Mouse (Mus musculus) liver, embryonic 15.5 days (tissue): ENCODE measurements around the gene Cyp2j9. TPM values are rescaled to one million over a fixed set of nuclear protein-coding genes. Genes with fewer than 3 reads are reported as not detected.

Experiments
- ATAC-seq: fragments of 200-750 bp; cut with Nextera tagmentation; 2 replicates; pipeline ENCODE4 v1.8.0; 2017; ENCODE audit warnings: moderate number of reproducible peaks, mild to moderate bottlenecking, moderate library complexity; ENCODE audit not compliant: insufficient read depth
- H3K27ac ChIP-seq: fragments of 300-500 bp; sonication (generic); replicated peaks from 2 replicates; pipeline ENCODE4 v1.5.1; 2015; ENCODE audit warnings: mild to moderate bottlenecking, inconsistent platforms
- H3K27me3 ChIP-seq: fragments of 300-500 bp; sonication (generic); 2 replicates; pipeline ENCODE4 v1.6.1; 2015; ENCODE audit warnings: mild to moderate bottlenecking, inconsistent platforms
- H3K36me3 ChIP-seq: fragments of 300-500 bp; sonication (generic); replicated peaks from 2 replicates; pipeline ENCODE4 v1.6.1; 2015; ENCODE audit warnings: moderate library complexity, mild to moderate bottlenecking, inconsistent platforms
- H3K4me1 ChIP-seq: fragments of 300-500 bp; sonication (generic); replicated peaks from 2 replicates; pipeline ENCODE4 v1.6.1; 2015; ENCODE audit warnings: inconsistent platforms
- H3K4me2 ChIP-seq: fragments of 300-500 bp; sonication (generic); 2 replicates; pipeline ENCODE4 v1.6.1; 2015; ENCODE audit warnings: moderate library complexity, mild to moderate bottlenecking, inconsistent platforms
- H3K4me3 ChIP-seq: fragments of 300-500 bp; sonication (generic); replicated peaks from 2 replicates; pipeline ENCODE4 v1.5.1; 2015; ENCODE audit warnings: mild to moderate bottlenecking, inconsistent platforms
- H3K9ac ChIP-seq: fragments of 300-500 bp; sonication (generic); 2 replicates; pipeline ENCODE4 v1.6.1; 2015; ENCODE audit warnings: moderate library complexity, mild to moderate bottlenecking, inconsistent platforms
- H3K9me3 ChIP-seq: fragments of 300-500 bp; sonication (generic); replicated peaks from 2 replicates; pipeline ENCODE4 v1.6.1; 2016; ENCODE audit warnings: inconsistent platforms
- WGBS: fragments of 180-500 bp; shearing (Covaris S2); methylation state at CpG from one replicate; pipeline ENCODE4 v1.1.7; 2015; ENCODE audit warnings: mixed read lengths; ENCODE audit not compliant: insufficient replicate concordance; 5-methylcytosine and 5-hydroxymethylcytosine counted together
- polyA plus RNA-seq: library from polyadenylated mRNA; unstranded; fragments of >200 nt; fragmentation: Nextera tagmentation; extraction: Ambion mirVana; gene quantifications from 2 replicates; pipeline ENCODE4 v1.2.1, GENCODE M21; 2015

Cyp2j9 gene
- polyA plus RNA-seq, 1 experiment from 2014 or later = 0.20 TPM

GRCm38 (mm10) chr4:96553133-96553819 is 38.1 kb downstream of the Cyp2j9 start, which contains the start of gene Cyp2j6:
Cyp2j6 (minus strand) TSS chr4:96553661.
- Histone ChIP-seq H3K9me3 (no peaks in the 10 kb centered on the region), H3K27ac (no peak within 1 kb of the TSS), H3K36me3 (no peaks in the 10 kb centered on the region), H3K4me1 (no peaks in the 10 kb centered on the region), H3K27me3 (no peaks in the 10 kb centered on the region), H3K9ac (no peak within 1 kb of the TSS), H3K4me2 (peak within 1 kb of the TSS; percentile 57), H3K4me3 (peak within 1 kb of the TSS; percentile 46)
- 2% methylated on average over 16 of the region's 16 CpGs for WGBS
- ATAC-seq = peak; percentile 34; the same call in 1 of the 2 replicates

- H3K27ac ChIP-seq = no peak overlapping the region
- no peaks in the 10 kb centered on the region for H3K36me3 ChIP-seq
- H3K4me3 ChIP-seq = no peak overlapping the region
- H3K4me1 ChIP-seq = no peaks in the 10 kb centered on the region
- no peaks in the 10 kb centered on the region for H3K9me3 ChIP-seq
- WGBS = 51% methylated on average over 3 of the region's 3 CpGs
- no peak overlapping the region for H3K4me2 ChIP-seq
- no peak overlapping the region for H3K9ac ChIP-seq
- ATAC-seq = no peak
- no peaks in the 10 kb centered on the region for H3K27me3 ChIP-seq
Observed at GRCm38 (mm10) chr4:96551619-96552018, 39.8 kb downstream of the Cyp2j9 start.

GRCm38 (mm10) chr4:96545976-96546375 is 45.4 kb downstream of the Cyp2j9 start:
- Histone ChIP-seq H3K36me3 (no peaks in the 10 kb centered on the region), H3K4me3 (no peak overlapping the region), H3K9me3 (no peaks in the 10 kb centered on the region), H3K9ac (no peak overlapping the region), H3K27ac (no peak overlapping the region), H3K4me2 (no peak overlapping the region), H3K4me1 (no peaks in the 10 kb centered on the region), H3K27me3 (no peaks in the 10 kb centered on the region)
- 63% methylated on average over 1 of the region's 1 CpGs for WGBS
- no peak for ATAC-seq

DNA sequence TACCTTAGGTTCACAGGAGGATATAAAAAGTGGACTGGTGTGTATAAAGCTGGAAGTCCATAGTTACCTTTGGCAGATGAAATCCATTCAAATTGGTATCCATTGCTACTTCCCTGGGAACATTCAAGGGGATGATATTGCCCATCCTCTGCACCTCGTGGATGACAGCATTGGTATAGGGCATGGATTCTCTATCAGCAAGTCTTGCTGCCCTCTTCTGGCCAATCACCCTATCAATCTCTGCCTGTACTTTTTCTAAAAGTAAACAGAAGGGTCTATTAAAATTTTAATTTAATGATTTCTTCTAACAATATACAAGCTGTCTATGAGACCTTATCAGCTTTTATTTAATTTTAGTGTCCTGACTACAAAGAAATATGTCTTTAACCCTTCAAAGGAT is 65.6 kb downstream of the Cyp2j9 start:
- Histone ChIP-seq H3K4me3 (no peak overlapping the region), H3K9ac (no peak overlapping the region), H3K4me1 (no peaks in the 10 kb centered on the region), H3K27me3 (no peaks in the 10 kb centered on the region), H3K4me2 (no peak overlapping the region), H3K27ac (no peak overlapping the region), H3K9me3 (no peaks in the 10 kb centered on the region), H3K36me3 (no peaks in the 10 kb centered on the region)
- WGBS = 8% methylated on average over 1 of the region's 1 CpGs
- no peak for ATAC-seq

GRCm38 (mm10) chr4:96522256-96522655 is 69.1 kb downstream of the Cyp2j9 start:
- no peak for ATAC-seq
- whole genome bisulfite sequencing = 69% methylated on average over 2 of the region's 2 CpGs

More at GRCm38 (mm10) chr4:96522256-96522655, 69.1 kb downstream of the Cyp2j9 start:
- Histone ChIP-seq H3K4me2 (no peak overlapping the region), H3K27ac (no peak overlapping the region), H3K4me1 (no peaks in the 10 kb centered on the region), H3K9ac (no peak overlapping the region), H3K4me3 (no peak overlapping the region), H3K9me3 (no peaks in the 10 kb centered on the region), H3K27me3 (no peaks in the 10 kb centered on the region), H3K36me3 (no peaks in the 10 kb centered on the region)

Other genes with a start within 250 kb of the Cyp2j9 start
- gene Cyp2j11, start 242.9 kb downstream of the Cyp2j9 start, polyA plus RNA-seq = not detected in 2 replicates
- gene Cyp2j8, start 84.2 kb downstream of the Cyp2j9 start, polyA plus RNA-seq = not detected in 2 replicates
- 1.2 and 1.6 TPM in 2 replicates for gene Cyp2j6, start 37.9 kb downstream of the Cyp2j9 start, polyA plus RNA-seq
- gene Cyp2j5, start 72.6 kb upstream of the Cyp2j9 start, polyA plus RNA-seq = 0.44 and 0.46 TPM in 2 replicates
- not detected in 2 replicates for gene Gm12695, start 193.6 kb upstream of the Cyp2j9 start, polyA plus RNA-seq